Mouse (Mus musculus) embryo, embryonic 11 days (tissue): ENCODE data around the gene Cox8a.

Experiments used
- DNase-seq: peaks from one replicate; pipeline ENCODE4 v3.0.0-alpha.2; 2015

Cox8a gene

GRCm38 (mm10) chr19:7217162-7217925, at the start of gene Cox8a:
TSS of gene Cox8a (minus strand) at chr19:7217616.
- peak; percentile 99 for DNase-seq

GRCm38 (mm10) chr19:7266421-7266831, 49.0 kb upstream of the Cox8a start:
- peak; percentile 48 for DNase-seq

GRCm38 (mm10) chr19:7265478-7266191, 48.2 kb upstream of the Cox8a start:
- peak; percentile 88 for DNase-seq

- peak; percentile 58 for DNase-seq
These were observed 47.4 kb upstream of the Cox8a start for GRCm38 (mm10) chr19:7264766-7265331.

GRCm38 (mm10) chr19:7264088-7264765, 46.8 kb upstream of the Cox8a start:
- DNase-seq: peak; percentile 89

- DNase-seq: no peak
These were observed 45.2 kb upstream of the Cox8a start for GRCm38 (mm10) chr19:7262592-7262991.

GRCm38 (mm10) chr19:7261964-7262363, 44.5 kb upstream of the Cox8a start:
- no peak for DNase-seq

- no peak for DNase-seq
These were observed 44.1 kb upstream of the Cox8a start for GRCm38 (mm10) chr19:7261476-7261875.

GRCm38 (mm10) chr19:7257881-7258280, 40.5 kb upstream of the Cox8a start:
- no peak for DNase-seq

- DNase-seq: no peak
These were observed 28.6 kb upstream of the Cox8a start for GRCm38 (mm10) chr19:7246021-7246420.

- peak; percentile 98 for DNase-seq
These were observed 23.6 kb upstream of the Cox8a start, which contains the start of gene Naa40 for GRCm38 (mm10) chr19:7240782-7241690. TSS of gene Naa40 (minus strand) at chr19:7241183.

- DNase-seq: peak; percentile 15
These were observed 22.9 kb upstream of the Cox8a start for GRCm38 (mm10) chr19:7240291-7240690.

GRCm38 (mm10) chr19:7239574-7239973, 22.2 kb upstream of the Cox8a start:
- no peak for DNase-seq

- DNase-seq: no peak
These were observed 19.3 kb upstream of the Cox8a start for GRCm38 (mm10) chr19:7236742-7237141.

- DNase-seq: no peak
These were observed 18.6 kb upstream of the Cox8a start for GRCm38 (mm10) chr19:7236011-7236410.

GRCm38 (mm10) chr19:7235461-7235860, 18.0 kb upstream of the Cox8a start:
- DNase-seq: no peak

GRCm38 (mm10) chr19:7234537-7235221, 17.3 kb upstream of the Cox8a start:
- DNase-seq: peak; percentile 75

- DNase-seq: no peak
These were observed 9.1 kb upstream of the Cox8a start for GRCm38 (mm10) chr19:7226511-7226914.

GRCm38 (mm10) chr19:7225096-7225690, 7.8 kb upstream of the Cox8a start:
- DNase-seq: no peak

GRCm38 (mm10) chr19:7224253-7224652, 6.8 kb upstream of the Cox8a start:
- DNase-seq: no peak

GRCm38 (mm10) chr19:7223488-7223887, 6.1 kb upstream of the Cox8a start:
- DNase-seq: no peak
